Mouse (Mus musculus): ENCODE data around the gene Mrps21. TPM values are rescaled to one million over a fixed set of nuclear protein-coding genes. Genes with fewer than 3 reads are reported as not detected.
"Not testable (repeated sequence)": the region's sequence is repeated elsewhere in the genome, so short reads cannot be mapped to it uniquely, and the experiment has no call there.

Mrps21 gene
- polyA plus RNA-seq, 1 experiment, result 112 TPM

- 83% methylated on average over 1 of the region's 1 CpGs for WGBS
- not testable (repeated sequence) for DNase-seq (ENCODE audit: low read depth, low spot score)
These were observed 14.3 kb downstream of the Mrps21 start for GRCm38 (mm10) chr3:95857050-95857449.

GRCm38 (mm10) chr3:95856115-95856514 is 15.2 kb downstream of the Mrps21 start:
- no peak for DNase-seq (ENCODE audit: low read depth, low spot score)
- 18% methylated on average over 7 of the region's 7 CpGs for WGBS

GRCm38 (mm10) chr3:95855502-95856089 is 15.7 kb downstream of the Mrps21 start, which contains the start of gene Prpf3:
TSS of gene Prpf3 (minus strand) at chr3:95855885.
- DNase-seq (ENCODE audit: low read depth, low spot score), result peak; percentile 70
- under 1% methylated on average over 56 of the region's 56 CpGs for WGBS

GRCm38 (mm10) chr3:95851317-95851716 is 20.0 kb downstream of the Mrps21 start:
- DNase-seq (ENCODE audit: low read depth, low spot score), result no peak
- 94% methylated on average over 8 of the region's 8 CpGs for WGBS

GRCm38 (mm10) chr3:95850611-95851010 is 20.7 kb downstream of the Mrps21 start:
- no peak for DNase-seq (ENCODE audit: low read depth, low spot score)
- WGBS, result 85% methylated on average over 4 of the region's 4 CpGs

- no peak for DNase-seq (ENCODE audit: low read depth, low spot score)
- 85% methylated on average over 3 of the region's 3 CpGs for WGBS
These were observed 28.7 kb downstream of the Mrps21 start for GRCm38 (mm10) chr3:95842503-95843214.

GRCm38 (mm10) chr3:95839250-95839649 is 32.1 kb downstream of the Mrps21 start:
- 96% methylated on average over 2 of the region's 2 CpGs for whole genome bisulfite sequencing

GRCm38 (mm10) chr3:95829053-95829452 is 42.3 kb downstream of the Mrps21 start:
- DNase-seq (ENCODE audit: low read depth, low spot score), result no peak
- WGBS, result 98% methylated on average over 4 of the region's 4 CpGs

More at GRCm38 (mm10) chr3:95839250-95839649, 32.1 kb downstream of the Mrps21 start:
- DNase-seq (ENCODE audit: low read depth, low spot score), result no peak

- DNase-seq (ENCODE audit: low read depth, low spot score), result no peak
- WGBS, result 46% methylated on average over 2 of the region's 2 CpGs
These were observed 45.0 kb downstream of the Mrps21 start for GRCm38 (mm10) chr3:95826275-95826674.

- 22% methylated on average over 10 of the region's 10 CpGs for WGBS
- no peak for DNase-seq (ENCODE audit: low read depth, low spot score)
These were observed 51.0 kb downstream of the Mrps21 start for GRCm38 (mm10) chr3:95820046-95821010.

- WGBS, result under 1% methylated on average over 49 of the region's 49 CpGs
- DNase-seq (ENCODE audit: low read depth, low spot score), result peak; percentile 98
These were observed 51.9 kb downstream of the Mrps21 start for GRCm38 (mm10) chr3:95819351-95819985.

- DNase-seq (ENCODE audit: low read depth, low spot score), result peak; percentile 42
- under 1% methylated on average over 60 of the region's 60 CpGs for WGBS
These were observed 52.6 kb downstream of the Mrps21 start, which contains the start of gene Rprd2 for GRCm38 (mm10) chr3:95818571-95819288. TSS of gene Rprd2 (minus strand) at chr3:95818863.

GRCm38 (mm10) chr3:95818026-95818511 is 53.2 kb downstream of the Mrps21 start:
- peak; percentile 57 for DNase-seq (ENCODE audit: low read depth, low spot score)
- under 1% methylated on average over 21 of the region's 21 CpGs for WGBS

GRCm38 (mm10) chr3:95816681-95817080 is 54.6 kb downstream of the Mrps21 start:
- no peak for DNase-seq (ENCODE audit: low read depth, low spot score)
- 46% methylated on average over 3 of the region's 3 CpGs for WGBS

Other genes with a start within 250 kb of the Mrps21 start
- 12.4 and 14.6 TPM in 2 replicates for gene Ensa, start 246.5 kb downstream of the Mrps21 start, polyA plus RNA-seq (2012; rRNA removed)
- 30.9 and 77.4 TPM in 2 replicates for gene Mcl1, start 212.7 kb downstream of the Mrps21 start, polyA plus RNA-seq (2012; rRNA removed)
- 5.7 and 8.4 TPM in 2 replicates for gene Adamtsl4, start 183.6 kb downstream of the Mrps21 start, polyA plus RNA-seq (2012; rRNA removed)
- gene Ecm1, start 131.9 kb downstream of the Mrps21 start, polyA plus RNA-seq (2012; rRNA removed), result 132 and 195 TPM in 2 replicates
- gene Tars2, start 111.3 kb downstream of the Mrps21 start, polyA plus RNA-seq (2012; rRNA removed), result 30.3 and 36.2 TPM in 2 replicates
- gene Rprd2, start 52.7 kb downstream of the Mrps21 start, polyA plus RNA-seq (2012; rRNA removed), result 8.4 and 13.5 TPM in 2 replicates
- 16.3 and 22.9 TPM in 2 replicates for gene Prpf3, start 15.6 kb downstream of the Mrps21 start, polyA plus RNA-seq (2012; rRNA removed)
- gene Ciart, start 10.7 kb upstream of the Mrps21 start, polyA plus RNA-seq (2012; rRNA removed), result 1.0 and 1.1 TPM in 2 replicates
- 5.6 and 6.5 TPM in 2 replicates for gene BC028528, start 20.5 kb upstream of the Mrps21 start, polyA plus RNA-seq (2012; rRNA removed)
- 172 and 175 TPM in 2 replicates for gene Aph1a, start 22.4 kb upstream of the Mrps21 start, polyA plus RNA-seq (2012; rRNA removed)
- gene Car14, start 33.2 kb upstream of the Mrps21 start, polyA plus RNA-seq (2012; rRNA removed), result 2.5 and 3.0 TPM in 2 replicates
- gene Anp32e, start 57.7 kb upstream of the Mrps21 start, polyA plus RNA-seq (2012; rRNA removed), result 13.8 and 18.8 TPM in 2 replicates
- gene Plekho1, start 124.5 kb upstream of the Mrps21 start, polyA plus RNA-seq (2012; rRNA removed), result 49.7 and 54.9 TPM in 2 replicates
- gene Vps45, start 186.9 kb upstream of the Mrps21 start, polyA plus RNA-seq (2012; rRNA removed), result 6.1 TPM in 2 replicates
- gene Otud7b, start 233.0 kb upstream of the Mrps21 start, polyA plus RNA-seq (2012; rRNA removed), result 5.7 and 8.9 TPM in 2 replicates

Data from large intestine, adult 2 months (tissue).